Mouse (Mus musculus) C2C12 (cell line): Measurements from ENCODE around the gene G2e3.

Experiments used
- CEBPB ChIP-seq: IDR thresholded peaks from one replicate; pipeline ENCODE4 v1.6.1; 2011; ENCODE audit warnings: low read depth, mild to moderate bottlenecking, control low read depth, moderate library complexity
- CTCF ChIP-seq: IDR thresholded peaks from one replicate; pipeline ENCODE4 v1.5.1; 2011; ENCODE audit not compliant: control insufficient read depth, insufficient read depth, insufficient read length
- MYOD1 ChIP-seq: IDR thresholded peaks from one replicate; pipeline ENCODE4 v1.6.1; 2011; ENCODE audit warnings: low read depth; ENCODE audit not compliant: control insufficient read depth, insufficient read length
- MYOG ChIP-seq: IDR thresholded peaks from one replicate; pipeline ENCODE4 v1.6.1; 2011; ENCODE audit not compliant: control insufficient read depth, insufficient read length; ENCODE audit errors: extremely low read depth
- USF1 ChIP-seq: IDR thresholded peaks from one replicate; pipeline ENCODE4 v1.6.1; 2011; ENCODE audit warnings: low read depth, mild to moderate bottlenecking, control low read depth, moderate library complexity

DNA sequence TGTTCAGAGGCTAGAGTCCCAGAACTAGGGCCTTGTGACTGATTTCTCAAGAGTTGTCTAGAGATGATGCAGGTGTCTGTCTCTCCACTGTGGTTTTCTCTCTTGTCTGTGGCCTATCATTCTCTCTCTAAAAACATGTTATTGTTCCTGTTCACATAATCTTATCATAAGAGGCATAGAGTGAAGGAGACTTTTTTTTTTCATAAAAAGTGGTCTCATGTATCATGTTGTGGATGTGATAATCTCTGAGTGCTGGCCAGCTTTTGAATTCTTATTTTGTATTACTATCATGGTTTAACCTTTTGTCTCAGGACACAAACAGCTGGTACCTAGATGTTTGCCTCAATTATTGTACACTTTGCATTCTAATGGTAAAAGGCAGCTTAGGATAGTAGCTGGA, 13.4 kb downstream of the G2e3 start:
- no peak for TF ChIP-seq CTCF
- TF ChIP-seq USF1: no peak
- TF ChIP-seq MYOD1: no peak
- TF ChIP-seq MYOG: no peak
- TF ChIP-seq CEBPB: no peak
